Mouse (Mus musculus) small intestine, adult 2 months (tissue): ENCODE measurements around the gene Kin.

ENCODE experiments used
- CTCF ChIP-seq: fragments of 200-500 bp; IDR thresholded peaks from 2 replicates; pipeline ENCODE4 v1.5.1; 2012; ENCODE audit warnings: low read depth, mild to moderate bottlenecking, control low read depth, inconsistent platforms, low read length, moderate library complexity, mixed read lengths; ENCODE audit not compliant: insufficient replicate concordance, insufficient read length; ENCODE audit errors: extremely low read depth
- POLR2A ChIP-seq: fragments of 200-500 bp; IDR thresholded peaks from 2 replicates; pipeline ENCODE4 v1.6.1; 2012; ENCODE audit warnings: low read depth, mild to moderate bottlenecking, control low read depth, inconsistent platforms, low read length, moderate library complexity

- TF ChIP-seq CTCF (peak; percentile 57; the same call in 1 of the 2 replicates), POLR2A (no peak)
Observed at GRCm38 (mm10) chr2:10101180-10101579, 20.8 kb downstream of the Kin start.
